Mouse (Mus musculus) forebrain, postnatal 0 days (tissue): ENCODE results near the gene Tcf7l2. TPM values are rescaled to one million over a fixed set of nuclear protein-coding genes. Genes with fewer than 3 reads are reported as not detected.
A peak's percentile ranks its signal among the peaks of the same experiment; 100 is the strongest.

Experiments used
- ATAC-seq: fragments of 200-750 bp; cut with Nextera tagmentation; 2 replicates; pipeline ENCODE4 v1.8.0; 2017; ENCODE audit warnings: mild to moderate bottlenecking, moderate library complexity
- DNase-seq: peaks from one replicate; pipeline ENCODE4 v3.0.0-alpha.2; 2015
- H3K27ac ChIP-seq: fragments of 300-500 bp; sonication (generic); 2 replicates; pipeline ENCODE4 v1.5.1; 2014; ENCODE audit warnings: low read depth, mild to moderate bottlenecking, antibody characterized with exemption, low read length, moderate library complexity, mixed read lengths
- H3K27me3 ChIP-seq: fragments of 300-500 bp; sonication (generic); 2 replicates; pipeline ENCODE4 v1.6.1; 2014; ENCODE audit warnings: mild to moderate bottlenecking, low read length, mixed read lengths; ENCODE audit not compliant: insufficient read depth
- H3K36me3 ChIP-seq: fragments of 300-500 bp; sonication (generic); 2 replicates; pipeline ENCODE4 v1.6.1; 2014; ENCODE audit warnings: mild to moderate bottlenecking, moderate library complexity; ENCODE audit not compliant: insufficient read depth
- H3K4me1 ChIP-seq: fragments of 300-500 bp; sonication (generic); 2 replicates; pipeline ENCODE4 v1.6.1; 2014; ENCODE audit warnings: antibody characterized with exemption; ENCODE audit not compliant: insufficient read depth
- H3K4me2 ChIP-seq: fragments of 300-500 bp; sonication (generic); 2 replicates; pipeline ENCODE4 v1.6.1; 2014; ENCODE audit warnings: low read depth, mild to moderate bottlenecking, moderate library complexity
- H3K4me3 ChIP-seq: fragments of 300-500 bp; sonication (generic); 2 replicates; pipeline ENCODE4 v1.5.1; 2014; ENCODE audit warnings: low read depth, low read length, mixed read lengths
- H3K9ac ChIP-seq: fragments of 300-500 bp; sonication (generic); 2 replicates; pipeline ENCODE4 v1.6.1; 2014; ENCODE audit warnings: mild to moderate bottlenecking
- H3K9me3 ChIP-seq: fragments of 300-500 bp; sonication (generic); 2 replicates; pipeline ENCODE4 v1.6.1; 2016; ENCODE audit warnings: low read length
- CTCF ChIP-seq: sonication (generic); IDR thresholded peaks from 2 replicates; pipeline ENCODE4 v1.5.1; 2016; ENCODE audit warnings: antibody characterized with exemption, control low read depth, low read depth
- WGBS: fragments of 180-500 bp; shearing (Covaris S2); extraction: QIAGEN DNeasy Blood & Tissue Kit; methylation state at CpG from one replicate; pipeline ENCODE4 v1.1.7; 2014; 5-methylcytosine and 5-hydroxymethylcytosine counted together
- polyA plus RNA-seq: library from polyadenylated mRNA; unstranded; fragments of >200 nt; fragmentation: Nextera tagmentation; extraction: Ambion mirVana; gene quantifications from 2 replicates; pipeline ENCODE4 v1.2.1, GENCODE M21; 2015
- total RNA-seq: library from RNA; depleted of rRNA; stranded (reverse); fragments of >200 nt; gene quantifications from 2 replicates; pipeline ENCODE4 v1.2.3, GENCODE M21; 2014

The Tcf7l2 gene
- total and polyA plus RNA-seq, 2 experiments from 2014 or later, result 17.7 to 282 TPM

GRCm38 (mm10) chr19:55765814-55766213 lies 24.2 kb downstream of the Tcf7l2 start:
- no peaks in the 10 kb centered on the region for H3K4me1 ChIP-seq
- H3K27me3 ChIP-seq, result no peaks in the 10 kb centered on the region
- H3K4me2 ChIP-seq, result no peak overlapping the region
- ATAC-seq (no peak), DNase-seq (no peak)
- no peak overlapping the region for H3K4me3 ChIP-seq
- H3K27ac ChIP-seq, result no peak overlapping the region
- TF ChIP-seq CTCF, result no peak
- H3K9me3 ChIP-seq, result no peaks in the 10 kb centered on the region
- H3K9ac ChIP-seq, result no peak overlapping the region
- 84% methylated on average over 11 of the region's 11 CpGs for WGBS
- H3K36me3 ChIP-seq, result no peaks in the 10 kb centered on the region; the same call in 1 of the 2 replicates

- ATAC-seq (no peak), DNase-seq (no peak)
- no peaks in the 10 kb centered on the region for H3K27me3 ChIP-seq
- H3K36me3 ChIP-seq, result no peaks in the 10 kb centered on the region; the same call in 1 of the 2 replicates
- H3K4me2 ChIP-seq, result no peak overlapping the region
- WGBS, result 58% methylated on average over 6 of the region's 6 CpGs
- H3K4me3 ChIP-seq, result no peak overlapping the region
- no peaks in the 10 kb centered on the region for H3K9me3 ChIP-seq
- no peaks in the 10 kb centered on the region for H3K4me1 ChIP-seq
- TF ChIP-seq CTCF, result no peak
- H3K9ac ChIP-seq, result no peak overlapping the region
- no peak overlapping the region for H3K27ac ChIP-seq
Measured at GRCm38 (mm10) chr19:55767104-55767503, 25.5 kb downstream of the Tcf7l2 start.

GRCm38 (mm10) chr19:55767579-55767978 lies 26.0 kb downstream of the Tcf7l2 start:
- Histone ChIP-seq H3K4me2 (no peak overlapping the region), H3K27me3 (no peaks in the 10 kb centered on the region), H3K9me3 (no peaks in the 10 kb centered on the region), H3K36me3 (no peaks in the 10 kb centered on the region; the same call in 1 of the 2 replicates), H3K4me1 (no peaks in the 10 kb centered on the region), H3K9ac (no peak overlapping the region), H3K4me3 (no peak overlapping the region), H3K27ac (no peak overlapping the region)
- 62% methylated on average over 2 of the region's 2 CpGs for WGBS
- ATAC-seq, result no peak
- TF ChIP-seq CTCF, result no peak
- no peak for DNase-seq

GRCm38 (mm10) chr19:55768246-55768645 lies 26.6 kb downstream of the Tcf7l2 start:
- WGBS, result 54% methylated on average over 10 of the region's 11 CpGs
- Histone ChIP-seq H3K27me3 (no peaks in the 10 kb centered on the region), H3K27ac (no peak overlapping the region), H3K4me1 (no peaks in the 10 kb centered on the region), H3K4me3 (no peak overlapping the region), H3K9ac (no peak overlapping the region), H3K4me2 (no peak overlapping the region), H3K9me3 (no peaks in the 10 kb centered on the region), H3K36me3 (no peaks in the 10 kb centered on the region)
- DNase-seq (no peak), ATAC-seq (no peak)
- no peak for TF ChIP-seq CTCF

GRCm38 (mm10) chr19:55768889-55769288 lies 27.3 kb downstream of the Tcf7l2 start:
- no peak for TF ChIP-seq CTCF
- no peaks in the 10 kb centered on the region for H3K9me3 ChIP-seq
- H3K27me3 ChIP-seq, result no peaks in the 10 kb centered on the region
- ATAC-seq, result no peak
- H3K27ac ChIP-seq, result no peak overlapping the region
- no peak overlapping the region for H3K9ac ChIP-seq
- DNase-seq, result no peak
- WGBS, result 72% methylated on average over 11 of the region's 11 CpGs
- H3K4me2 ChIP-seq, result no peak overlapping the region
- H3K36me3 ChIP-seq, result no peaks in the 10 kb centered on the region
- no peak overlapping the region for H3K4me3 ChIP-seq
- no peaks in the 10 kb centered on the region for H3K4me1 ChIP-seq

DNA sequence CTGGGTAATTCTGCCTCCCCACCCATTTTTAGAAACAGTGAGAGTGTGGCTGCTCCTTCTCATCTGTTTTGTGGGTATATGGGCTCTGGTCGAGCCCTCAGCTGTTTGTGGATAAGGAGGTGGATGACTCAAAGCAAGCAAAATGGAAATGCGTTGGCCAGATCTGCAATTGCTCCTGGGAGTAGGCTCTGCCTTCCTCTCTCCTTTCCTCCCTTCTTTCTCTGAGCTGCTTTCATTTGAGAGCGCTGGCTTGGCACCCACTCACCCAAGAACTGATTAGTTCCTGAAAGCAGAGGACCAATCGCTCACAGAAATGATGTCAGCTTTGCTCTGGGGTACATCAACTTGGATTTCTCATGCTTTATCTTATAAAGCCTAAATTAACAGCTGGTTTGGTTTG lies 32.7 kb downstream of the Tcf7l2 start:
- DNase-seq (no peak), ATAC-seq (no peak)
- Histone ChIP-seq H3K4me3 (no peak overlapping the region), H3K9me3 (no peaks in the 10 kb centered on the region), H3K9ac (no peak overlapping the region), H3K36me3 (no peaks in the 10 kb centered on the region), H3K27me3 (no peaks in the 10 kb centered on the region), H3K4me1 (no peaks in the 10 kb centered on the region), H3K27ac (no peak overlapping the region), H3K4me2 (no peak overlapping the region)
- WGBS, result 37% methylated on average over 4 of the region's 4 CpGs
- TF ChIP-seq CTCF, result no peak

GRCm38 (mm10) chr19:55774824-55775223 lies 33.2 kb downstream of the Tcf7l2 start:
- Histone ChIP-seq H3K27me3 (no peaks in the 10 kb centered on the region), H3K4me1 (no peaks in the 10 kb centered on the region), H3K36me3 (no peaks in the 10 kb centered on the region), H3K27ac (no peak overlapping the region), H3K4me2 (no peak overlapping the region), H3K9ac (no peak overlapping the region), H3K4me3 (no peak overlapping the region), H3K9me3 (no peaks in the 10 kb centered on the region)
- TF ChIP-seq CTCF, result no peak
- 77% methylated on average over 7 of the region's 7 CpGs for WGBS
- DNase-seq (no peak), ATAC-seq (no peak)

- H3K4me1 ChIP-seq, result no peaks in the 10 kb centered on the region
- ATAC-seq, result no peak
Measured at GRCm38 (mm10) chr19:55779871-55780270, 38.3 kb downstream of the Tcf7l2 start.

More at GRCm38 (mm10) chr19:55779871-55780270, 38.3 kb downstream of the Tcf7l2 start:
- H3K4me2 ChIP-seq, result no peak overlapping the region
- no peaks in the 10 kb centered on the region for H3K36me3 ChIP-seq
- DNase-seq, result peak; percentile 20
- WGBS, result 53% methylated on average over 10 of the region's 10 CpGs
- no peak overlapping the region for H3K4me3 ChIP-seq
- no peaks in the 10 kb centered on the region for H3K27me3 ChIP-seq
- no peak overlapping the region for H3K27ac ChIP-seq
- no peak overlapping the region for H3K9ac ChIP-seq
- H3K9me3 ChIP-seq, result no peaks in the 10 kb centered on the region
- no peak for TF ChIP-seq CTCF
